Mouse (Mus musculus): ENCODE measurements around the gene Cpped1.

Gene Cpped1

DNA sequence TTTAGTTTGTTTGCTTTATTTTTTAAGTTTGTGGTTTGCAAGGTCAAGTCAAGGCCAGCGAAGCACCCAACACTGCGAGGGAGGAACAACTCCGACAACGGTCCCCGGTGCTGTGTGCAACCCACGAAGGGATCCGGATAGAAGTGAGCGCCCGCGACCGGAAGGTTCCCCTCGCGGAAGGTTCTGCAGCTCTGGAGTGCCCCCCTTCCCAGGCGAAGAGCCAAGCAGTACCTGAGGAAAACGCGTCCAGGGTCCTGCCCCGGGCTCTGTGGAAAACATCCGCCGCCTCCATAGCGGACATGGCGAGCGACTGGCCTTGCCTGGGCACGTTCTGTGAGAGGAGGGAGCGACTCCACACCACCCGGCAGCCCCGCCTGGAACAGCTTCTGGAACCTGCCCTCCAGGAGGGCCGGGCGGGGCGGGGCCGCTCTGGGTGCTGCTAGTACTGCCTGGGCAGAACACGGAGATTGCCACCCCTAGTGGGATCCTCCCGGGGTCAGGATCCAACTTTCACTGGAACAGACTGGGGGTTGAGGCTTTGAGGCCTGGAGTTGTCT, at the start of gene Cpped1:
TSS of gene Cpped1 (minus strand) at position 411 of the 557 bp plus-strand sequence.
- DNase-seq (ENCODE audit: low spot score), result peak; percentile 83

GRCm38 (mm10) chr16:11940477-11940876, 31.2 kb upstream of the Cpped1 start:
- DNase-seq (ENCODE audit: low spot score), result peak; percentile 51

- DNase-seq (ENCODE audit: low spot score), result no peak
Measured at GRCm38 (mm10) chr16:11910801-11911200, 1.6 kb upstream of the Cpped1 start.

GRCm38 (mm10) chr16:11909817-11910216, 572 bp upstream of the Cpped1 start:
- DNase-seq (ENCODE audit: low spot score), result no peak

- DNase-seq (ENCODE audit: low spot score), result no peak
Measured at GRCm38 (mm10) chr16:11908461-11909014, 707 bp downstream of the Cpped1 start.

- no peak for DNase-seq (ENCODE audit: low spot score)
Measured at GRCm38 (mm10) chr16:11907816-11908215, 1.4 kb downstream of the Cpped1 start.

- no peak for DNase-seq (ENCODE audit: low spot score)
Measured at GRCm38 (mm10) chr16:11906906-11907305, 2.3 kb downstream of the Cpped1 start.

DNA sequence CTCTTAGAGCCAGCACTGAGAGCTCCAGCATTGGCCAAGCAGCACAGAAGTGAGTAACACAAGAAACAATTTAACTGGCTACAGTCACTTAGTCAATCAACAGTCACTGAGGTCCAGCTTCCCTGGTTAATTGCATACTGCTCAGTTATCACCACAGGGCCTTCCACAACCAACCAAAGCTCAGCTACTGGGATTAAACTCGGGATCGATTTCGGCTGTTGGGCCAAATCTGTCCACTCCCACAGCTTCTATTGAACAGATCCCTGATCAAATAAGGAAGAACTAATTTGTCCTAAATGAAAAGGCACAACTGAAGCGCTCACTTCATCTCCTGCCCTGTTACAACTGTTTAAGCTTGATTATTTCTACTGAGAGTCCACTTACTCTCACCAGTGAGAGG, 4.0 kb downstream of the Cpped1 start:
- DNase-seq (ENCODE audit: low spot score), result no peak

- DNase-seq (ENCODE audit: low spot score), result no peak
Measured at GRCm38 (mm10) chr16:11902007-11902406, 7.2 kb downstream of the Cpped1 start.

DNA sequence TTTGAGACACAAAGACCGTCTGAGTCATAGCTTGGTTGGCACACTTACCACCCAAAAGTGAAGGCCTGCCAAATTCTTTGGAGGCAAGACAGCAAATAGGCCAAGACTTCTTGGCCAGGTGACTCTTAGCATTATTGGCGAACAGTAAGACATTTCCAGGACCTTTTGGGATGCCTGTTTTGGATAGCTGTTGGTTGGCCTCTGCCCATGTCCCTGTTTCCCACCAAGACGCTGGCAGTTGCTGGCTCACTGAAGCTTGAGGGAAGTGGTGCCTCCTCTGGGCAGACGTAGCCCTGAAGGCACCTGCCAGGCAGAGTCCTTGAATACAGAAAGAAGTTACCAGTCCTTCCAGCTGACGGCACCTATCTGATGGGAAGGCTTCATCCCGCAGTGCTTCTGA, 8.9 kb downstream of the Cpped1 start:
- no peak for DNase-seq (ENCODE audit: low spot score)

DNA sequence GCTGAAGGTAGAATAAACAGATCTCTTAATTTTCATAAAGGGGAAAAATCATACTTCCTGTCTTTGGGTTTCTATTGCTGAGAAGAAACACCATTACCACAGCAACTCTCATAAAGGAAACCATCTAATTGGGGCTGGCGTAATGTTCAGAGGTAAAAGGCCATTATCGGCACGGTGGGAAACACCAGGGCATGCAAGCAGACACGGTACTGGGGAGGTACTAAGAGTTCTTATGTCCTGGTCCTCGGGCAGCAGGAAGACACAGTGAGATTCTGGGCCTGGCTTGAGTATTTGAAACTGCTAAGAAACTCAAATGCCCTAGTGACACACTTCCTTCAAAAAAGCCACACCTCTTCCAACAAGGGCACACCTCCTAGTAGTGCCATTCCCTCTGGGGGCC, 12.8 kb downstream of the Cpped1 start:
- DNase-seq (ENCODE audit: low spot score), result no peak

GRCm38 (mm10) chr16:11894877-11895276, 14.4 kb downstream of the Cpped1 start:
- DNase-seq (ENCODE audit: low spot score), result no peak

GRCm38 (mm10) chr16:11890186-11890585, 19.1 kb downstream of the Cpped1 start:
- DNase-seq (ENCODE audit: low spot score), result no peak

GRCm38 (mm10) chr16:11889741-11890140, 19.5 kb downstream of the Cpped1 start:
- no peak for DNase-seq (ENCODE audit: low spot score)

DNA sequence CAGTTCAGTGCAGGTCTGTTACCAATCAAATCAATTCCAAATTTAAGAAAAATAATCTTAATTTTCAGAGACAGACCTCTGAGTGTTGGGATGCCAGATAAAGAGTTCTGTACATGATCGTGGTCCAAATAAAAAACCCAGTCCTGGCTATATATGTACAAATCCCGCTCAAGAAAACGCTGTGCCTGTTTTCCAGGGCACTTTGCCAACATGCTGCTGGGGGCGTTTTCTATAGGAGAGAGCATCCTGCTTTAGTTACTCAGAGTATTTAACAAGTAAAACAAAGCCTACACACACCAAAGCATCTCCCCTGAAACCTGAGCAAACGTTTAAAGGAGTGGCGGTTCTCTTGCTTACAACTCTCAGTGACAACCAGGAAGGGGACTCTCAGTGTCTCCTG, 27.4 kb downstream of the Cpped1 start:
- DNase-seq (ENCODE audit: low spot score), result no peak

DNA sequence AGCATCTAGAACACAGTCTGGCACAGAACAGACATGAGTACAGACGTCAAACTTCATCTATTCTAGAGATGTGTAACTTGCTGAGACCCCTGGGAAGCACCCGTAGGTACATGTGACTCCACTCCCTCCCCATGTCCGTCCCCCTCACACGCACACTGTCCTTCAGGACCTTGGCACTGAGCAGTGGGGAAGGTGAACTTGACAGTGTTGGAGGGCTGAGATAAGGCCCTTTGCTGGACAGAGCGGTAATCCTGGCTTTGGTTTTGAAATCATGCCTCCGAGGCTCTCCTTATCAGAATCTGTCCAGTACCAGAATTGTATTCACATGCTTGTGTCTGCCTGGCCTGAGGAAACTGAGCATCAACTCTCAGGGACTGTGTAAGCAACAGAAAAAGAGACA, 28.8 kb downstream of the Cpped1 start:
- DNase-seq (ENCODE audit: low spot score), result no peak

- DNase-seq (ENCODE audit: low spot score), result no peak
Measured at GRCm38 (mm10) chr16:11879196-11879595, 30.0 kb downstream of the Cpped1 start.

DNA sequence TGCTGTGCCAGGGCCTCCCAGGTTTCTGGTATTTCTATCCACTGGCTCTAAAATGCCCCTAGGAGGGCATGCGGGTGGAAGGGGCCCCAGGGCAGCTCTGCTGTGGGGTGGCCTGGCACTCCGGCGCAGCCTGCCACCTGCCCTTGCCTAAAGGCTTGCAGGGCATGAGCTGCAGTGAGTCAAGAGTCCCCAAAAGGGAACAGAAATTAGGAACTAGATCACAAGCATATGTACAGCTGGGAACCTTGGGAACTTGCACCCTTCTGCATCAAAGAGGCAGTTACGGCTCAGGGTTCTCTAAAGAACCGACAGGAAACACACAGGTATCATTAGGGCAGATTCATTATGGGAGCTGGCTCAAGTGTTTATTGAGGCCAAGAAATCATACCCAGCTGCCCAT, 34.0 kb downstream of the Cpped1 start:
- no peak for DNase-seq (ENCODE audit: low spot score)

DNA sequence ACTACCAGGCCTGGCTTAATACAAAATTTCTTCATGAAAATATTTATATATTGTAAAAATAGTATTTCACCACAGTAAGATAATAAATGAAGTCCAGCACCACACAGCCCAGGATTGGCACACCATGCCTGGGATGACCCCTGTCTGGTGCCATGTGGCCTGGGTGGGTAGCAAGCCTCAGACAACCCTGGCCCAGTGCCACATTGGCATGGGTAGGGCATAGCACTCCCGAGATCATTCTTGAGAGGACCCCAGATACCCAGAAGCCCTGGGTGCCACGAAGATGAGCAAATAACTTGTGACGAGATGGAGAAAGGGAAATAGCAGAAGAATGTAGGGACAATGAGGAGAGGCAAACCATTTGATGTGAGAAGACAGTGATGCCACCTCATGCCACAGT, 36.0 kb downstream of the Cpped1 start:
- DNase-seq (ENCODE audit: low spot score), result no peak

DNA sequence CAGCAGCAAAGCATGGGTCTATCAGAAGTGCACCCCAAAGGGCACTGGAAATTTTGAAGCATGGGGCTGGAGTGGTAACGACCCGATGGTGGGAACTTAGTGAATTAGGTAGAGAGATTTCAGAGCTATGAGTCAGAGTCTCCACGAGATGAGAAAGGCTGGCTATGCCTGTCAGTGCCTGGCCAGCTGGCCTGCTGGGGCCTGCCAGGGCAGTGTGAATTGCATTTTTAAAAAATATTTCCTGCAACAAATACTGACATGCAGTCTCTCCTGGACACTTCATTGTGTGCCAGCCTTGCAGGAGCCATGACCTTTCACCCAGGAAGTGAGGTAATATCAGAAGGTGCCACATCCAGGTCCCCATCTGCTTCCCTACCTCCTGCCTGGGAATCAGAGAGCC, 40.8 kb downstream of the Cpped1 start:
- DNase-seq (ENCODE audit: low spot score), result no peak

DNA sequence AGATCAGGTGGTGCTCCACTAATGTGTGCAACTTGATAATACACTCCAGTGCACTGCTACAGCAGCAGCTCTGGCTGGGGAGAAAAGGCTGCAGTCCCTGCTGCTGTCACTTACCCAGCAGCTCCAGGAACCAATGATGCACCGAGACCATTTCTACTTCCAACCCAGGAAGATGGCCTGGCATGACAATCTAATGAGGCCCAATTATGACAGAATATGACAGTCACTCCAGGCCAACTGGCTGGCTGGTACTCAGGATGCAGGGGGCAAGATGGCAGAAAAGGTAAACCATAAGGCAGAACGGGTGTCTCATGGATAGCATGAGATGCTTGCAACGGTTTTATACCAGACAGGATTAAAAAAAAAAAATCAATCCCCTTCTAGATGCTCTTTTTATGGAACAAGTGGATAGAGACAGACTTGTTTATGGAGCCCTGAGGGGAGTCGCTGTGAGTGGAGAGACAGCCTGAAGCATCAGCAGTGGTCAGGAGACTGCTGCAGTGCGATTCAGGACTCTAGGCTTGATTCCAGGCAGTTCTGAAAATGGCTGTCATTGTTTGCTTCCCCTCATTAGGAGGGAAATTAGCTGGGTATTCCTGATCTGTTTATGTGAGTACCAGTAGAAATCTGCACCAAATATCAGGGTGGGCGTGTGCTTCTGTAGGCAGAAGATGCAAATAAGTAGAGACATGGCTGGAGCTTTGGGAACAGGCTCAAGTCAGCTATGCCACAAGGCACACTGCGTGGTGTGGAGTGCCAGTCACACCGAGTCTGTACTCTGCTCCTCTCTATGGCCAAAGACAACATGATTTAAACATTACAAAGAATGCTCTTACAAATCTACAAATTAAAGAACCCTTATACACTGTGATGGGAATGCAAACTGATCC, 56.3 kb downstream of the Cpped1 start:
- DNase-seq (ENCODE audit: low spot score), result no peak

DNA sequence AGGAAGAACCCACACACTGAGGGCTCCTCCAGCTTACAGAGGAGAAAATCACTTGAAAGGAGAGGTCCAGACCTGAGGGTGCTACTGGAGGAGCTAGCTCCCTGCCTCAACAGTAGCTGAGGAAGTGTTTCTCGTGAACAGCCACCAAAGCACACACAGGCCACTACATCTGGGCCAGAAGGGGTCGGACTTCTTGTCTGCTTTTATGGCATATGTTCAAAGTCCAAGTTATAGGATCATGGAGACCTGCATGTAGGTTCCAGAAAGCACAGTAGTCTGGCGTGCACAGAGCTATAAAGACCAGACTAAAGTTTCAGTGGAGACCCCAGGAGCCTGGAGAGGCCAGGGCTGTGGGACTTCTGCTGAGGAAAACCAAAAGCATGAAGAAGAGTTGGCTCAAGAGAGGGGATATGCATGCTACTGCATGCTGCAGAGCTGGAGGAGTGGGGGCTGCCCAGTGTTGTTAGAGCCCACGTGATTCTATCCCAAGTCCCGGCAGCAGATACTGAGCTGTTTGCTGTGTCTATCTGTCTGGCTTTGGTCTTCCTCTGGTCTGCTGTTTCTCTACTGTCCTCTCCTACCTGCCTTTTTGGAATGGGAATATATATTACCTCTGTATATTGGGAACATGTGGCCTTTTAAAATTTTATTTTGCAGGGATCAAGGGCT, 60.1 kb downstream of the Cpped1 start:
- DNase-seq (ENCODE audit: low spot score), result no peak

DNA sequence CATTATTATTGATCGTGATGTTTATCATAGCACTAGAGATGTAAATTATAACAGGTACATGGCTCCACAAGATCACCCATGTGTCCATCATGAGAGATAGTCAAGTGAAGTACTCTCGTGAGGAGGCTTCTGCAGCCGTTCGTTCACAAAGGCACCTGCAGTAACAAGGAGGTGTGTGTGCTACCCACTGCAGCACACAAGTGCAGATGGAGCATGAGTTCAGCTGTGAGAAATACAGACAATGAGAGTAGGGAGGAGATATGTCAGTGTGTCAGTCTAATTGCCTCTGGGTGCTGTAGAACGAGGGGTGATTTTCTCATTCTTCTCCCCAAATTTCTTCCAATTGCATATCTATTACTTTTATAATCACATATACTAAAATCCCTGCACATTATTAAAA, 63.9 kb downstream of the Cpped1 start:
- no peak for DNase-seq (ENCODE audit: low spot score)
